Mouse (Mus musculus): ENCODE results near the gene Mas1. TPM values are rescaled to one million over a fixed set of nuclear protein-coding genes. Genes with fewer than 3 reads are reported as not detected.
A peak's percentile ranks its signal among the peaks of the same experiment; 100 is the strongest.

The Mas1 gene
- polyA plus RNA-seq, 1 experiment from 2014 or later, result not detected

DNA sequence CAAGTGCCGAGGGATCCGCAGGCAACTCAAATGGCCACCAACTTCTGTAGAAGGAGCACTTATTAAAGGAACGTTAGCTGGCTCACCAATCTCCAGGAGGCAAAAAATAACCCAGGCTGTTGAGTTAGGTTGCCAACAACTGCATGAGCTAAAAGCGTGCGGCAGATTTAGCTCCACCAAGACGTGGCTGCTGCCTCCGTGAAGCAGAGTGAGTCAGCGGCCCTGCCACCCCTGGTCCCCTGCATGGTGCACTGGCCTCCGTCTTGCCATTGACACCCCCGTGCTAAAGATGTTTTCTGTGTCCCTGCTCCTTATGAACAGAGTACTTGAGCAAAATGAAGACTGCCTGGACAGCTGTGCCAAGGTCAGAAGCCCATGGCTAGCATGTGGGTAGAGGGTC, 1.1 kb downstream of the Mas1 start:
- ATAC-seq, result no peak
- Histone ChIP-seq H3K9ac (no peak overlapping the region), H3K4me1 (no peaks in the 10 kb centered on the region), H3K27me3 (no peaks in the 10 kb centered on the region), H3K9me3 (replicated peaks) (no peaks in the 10 kb centered on the region), H3K36me3 (ENCODE audit: poor library complexity, severe bottlenecking) (no peaks in the 10 kb centered on the region), H3K4me2 (no peak overlapping the region), H3K4me3 (no peak overlapping the region), H3K27ac (no peak overlapping the region)
- 84% methylated on average over 10 of the region's 10 CpGs for WGBS

DNA sequence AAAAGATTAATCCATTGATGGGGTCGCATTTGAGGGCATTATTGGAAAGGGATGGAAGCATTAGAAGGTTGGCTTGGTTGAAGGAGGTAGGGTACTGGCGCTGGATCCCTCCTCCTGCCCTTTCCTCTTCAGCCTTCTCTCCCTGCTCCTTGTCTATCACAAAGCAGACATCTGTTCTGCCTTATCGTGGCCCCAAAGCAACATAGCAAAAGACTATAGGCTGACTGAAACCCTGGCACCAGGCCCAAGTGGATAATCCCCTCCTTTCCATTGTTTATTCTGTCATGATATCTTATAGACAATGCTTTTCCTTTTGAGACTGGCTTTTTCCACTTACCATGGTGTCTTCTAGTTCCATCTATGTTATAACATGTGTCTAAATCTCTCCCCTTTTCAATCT, 2.5 kb downstream of the Mas1 start:
- Histone ChIP-seq H3K4me1 (no peaks in the 10 kb centered on the region), H3K9ac (no peak overlapping the region), H3K4me3 (no peak overlapping the region), H3K27ac (no peak overlapping the region), H3K36me3 (ENCODE audit: poor library complexity, severe bottlenecking) (no peaks in the 10 kb centered on the region), H3K27me3 (no peaks in the 10 kb centered on the region), H3K9me3 (replicated peaks) (no peaks in the 10 kb centered on the region), H3K4me2 (no peak overlapping the region)
- ATAC-seq, result no peak
- WGBS, result 60% methylated on average over 3 of the region's 3 CpGs

DNA sequence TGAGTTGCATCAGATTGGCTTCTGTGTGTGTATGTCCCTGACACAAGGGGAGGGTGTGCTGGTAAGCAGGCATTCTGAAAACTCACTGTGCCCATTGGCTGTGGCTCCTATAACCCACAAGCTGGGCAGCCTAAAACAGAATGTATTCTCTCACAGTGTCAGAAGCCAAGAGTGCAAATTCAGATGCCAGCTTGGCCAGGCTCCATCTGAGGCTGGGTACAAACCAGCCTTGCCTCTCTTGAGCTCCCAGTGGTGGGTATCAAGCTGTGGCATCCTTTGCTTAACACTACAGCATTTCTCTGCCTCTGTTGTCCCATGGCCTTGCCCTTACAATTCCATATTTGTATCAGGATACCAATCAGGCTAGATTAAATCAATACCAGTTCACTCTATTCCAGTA, 3.8 kb downstream of the Mas1 start:
- Histone ChIP-seq H3K4me2 (no peak overlapping the region), H3K36me3 (ENCODE audit: poor library complexity, severe bottlenecking) (no peaks in the 10 kb centered on the region), H3K4me1 (no peaks in the 10 kb centered on the region), H3K4me3 (no peak overlapping the region), H3K27me3 (no peaks in the 10 kb centered on the region), H3K9me3 (replicated peaks) (no peaks in the 10 kb centered on the region), H3K27ac (no peak overlapping the region), H3K9ac (no peak overlapping the region)
- no peak for ATAC-seq

DNA sequence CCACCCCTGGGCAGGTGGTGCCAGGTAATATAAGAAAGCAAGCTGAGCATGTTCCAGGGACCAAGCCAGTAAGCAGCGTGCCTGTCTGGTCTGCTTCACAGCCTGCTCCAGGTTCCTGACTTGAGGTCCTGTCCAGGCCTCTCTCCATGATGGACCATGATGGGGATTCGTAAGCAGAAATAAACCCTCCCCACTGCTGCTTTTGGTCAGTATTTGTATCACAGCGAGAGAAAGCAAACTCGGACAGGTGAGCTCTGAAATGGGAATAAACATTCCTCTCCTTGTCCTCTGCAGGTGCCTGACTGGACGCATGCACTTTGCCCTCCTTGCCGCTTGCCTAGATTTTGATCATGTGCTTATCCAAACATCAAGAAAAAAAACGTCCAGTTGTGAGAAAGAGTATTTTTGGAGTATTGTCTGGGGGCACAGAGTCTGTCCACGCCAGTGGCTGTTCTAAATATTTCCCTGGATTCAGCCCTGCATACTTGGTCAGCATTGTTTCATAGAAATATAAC, 8.9 kb downstream of the Mas1 start:
- Histone ChIP-seq H3K9me3 (replicated peaks) (no peaks in the 10 kb centered on the region), H3K4me2 (no peak overlapping the region), H3K4me3 (no peak overlapping the region), H3K27ac (no peak overlapping the region), H3K27me3 (no peaks in the 10 kb centered on the region), H3K9ac (no peak overlapping the region), H3K4me1 (no peaks in the 10 kb centered on the region), H3K36me3 (ENCODE audit: poor library complexity, severe bottlenecking) (no peaks in the 10 kb centered on the region)
- no peak for ATAC-seq
- WGBS, result 82% methylated on average over 8 of the region's 8 CpGs

DNA sequence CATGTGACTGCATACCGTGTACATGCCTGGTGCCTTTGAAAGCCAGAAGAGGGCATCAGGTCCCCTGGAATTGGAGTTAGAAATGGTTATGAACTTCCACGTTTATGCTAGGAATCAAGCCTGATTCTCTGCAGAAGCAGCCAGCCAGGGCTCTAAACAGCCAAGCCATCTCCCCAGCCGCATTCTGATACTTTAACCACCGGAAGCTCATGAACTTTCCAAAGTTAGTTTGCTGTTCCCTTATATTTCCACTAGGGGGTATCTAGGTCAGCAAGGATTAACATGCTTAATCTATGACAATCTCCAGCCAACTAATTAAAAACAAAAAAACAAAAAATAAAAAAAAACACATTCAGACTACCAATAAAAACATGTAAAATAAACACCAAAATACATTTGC, 9.9 kb downstream of the Mas1 start:
- Histone ChIP-seq H3K4me2 (no peak overlapping the region), H3K4me3 (no peak overlapping the region), H3K4me1 (no peaks in the 10 kb centered on the region), H3K27me3 (no peaks in the 10 kb centered on the region), H3K9me3 (replicated peaks) (no peaks in the 10 kb centered on the region), H3K9ac (no peak overlapping the region), H3K27ac (no peak overlapping the region), H3K36me3 (ENCODE audit: poor library complexity, severe bottlenecking) (no peaks in the 10 kb centered on the region)
- ATAC-seq, result no peak
- WGBS, result 40% methylated on average over 4 of the region's 4 CpGs

DNA sequence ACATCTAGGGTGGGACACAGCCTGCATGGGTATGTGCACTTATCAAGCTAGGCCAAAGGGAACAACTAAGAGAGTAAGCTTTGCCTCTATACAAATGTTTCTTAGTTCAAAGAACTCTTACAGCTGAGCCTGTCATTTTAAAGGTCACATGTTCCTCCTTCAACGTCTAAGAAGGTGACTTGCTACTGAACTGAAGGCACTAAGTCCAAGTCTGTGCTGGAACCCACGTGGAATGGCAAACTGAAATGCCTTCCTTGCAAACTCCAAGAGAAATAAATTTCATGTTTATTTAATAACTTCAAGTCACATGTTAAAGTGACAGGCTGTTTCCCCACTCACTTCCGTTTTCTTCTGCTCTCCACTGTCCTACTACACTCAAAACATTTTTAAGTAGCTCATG, 10.5 kb downstream of the Mas1 start:
- no peak overlapping the region for H3K4me3 ChIP-seq
- WGBS, result 60% methylated on average over 3 of the region's 3 CpGs
- no peaks in the 10 kb centered on the region for H3K4me1 ChIP-seq
- H3K27ac ChIP-seq, result no peak overlapping the region
- no peak overlapping the region for H3K9ac ChIP-seq
- H3K27me3 ChIP-seq, result no peaks in the 10 kb centered on the region
- no peaks in the 10 kb centered on the region for H3K36me3 ChIP-seq (ENCODE audit: poor library complexity, severe bottlenecking)
- no peak overlapping the region for H3K4me2 ChIP-seq
- no peaks in the 10 kb centered on the region for H3K9me3 ChIP-seq (replicated peaks)
- ATAC-seq, result no peak

DNA sequence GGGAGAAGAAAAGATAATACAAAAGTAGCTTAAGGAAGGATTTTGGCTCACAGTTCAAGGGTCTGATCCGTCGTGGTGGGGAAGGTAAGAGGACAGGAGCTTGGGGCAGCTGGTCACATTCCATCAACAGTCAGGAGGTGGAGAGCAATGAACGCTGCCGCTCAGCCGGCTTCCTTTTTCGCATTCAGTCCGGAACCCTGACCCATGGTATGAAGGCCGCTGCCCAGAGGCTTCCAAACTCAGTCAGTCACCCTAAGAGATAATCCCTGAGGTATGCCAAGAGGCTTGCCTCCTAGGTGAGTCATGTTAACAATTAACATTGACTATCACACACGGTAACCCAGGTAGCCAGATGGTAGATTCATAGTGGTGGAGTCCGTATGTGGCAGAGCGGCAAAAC, 13.6 kb downstream of the Mas1 start:
- Histone ChIP-seq H3K27ac (no peak overlapping the region), H3K27me3 (no peaks in the 10 kb centered on the region), H3K9me3 (replicated peaks) (no peaks in the 10 kb centered on the region), H3K9ac (no peak overlapping the region), H3K4me3 (no peak overlapping the region), H3K4me1 (no peaks in the 10 kb centered on the region), H3K4me2 (no peak overlapping the region), H3K36me3 (ENCODE audit: poor library complexity, severe bottlenecking) (no peaks in the 10 kb centered on the region)
- 93% methylated on average over 11 of the region's 11 CpGs for WGBS
- ATAC-seq, result no peak

DNA sequence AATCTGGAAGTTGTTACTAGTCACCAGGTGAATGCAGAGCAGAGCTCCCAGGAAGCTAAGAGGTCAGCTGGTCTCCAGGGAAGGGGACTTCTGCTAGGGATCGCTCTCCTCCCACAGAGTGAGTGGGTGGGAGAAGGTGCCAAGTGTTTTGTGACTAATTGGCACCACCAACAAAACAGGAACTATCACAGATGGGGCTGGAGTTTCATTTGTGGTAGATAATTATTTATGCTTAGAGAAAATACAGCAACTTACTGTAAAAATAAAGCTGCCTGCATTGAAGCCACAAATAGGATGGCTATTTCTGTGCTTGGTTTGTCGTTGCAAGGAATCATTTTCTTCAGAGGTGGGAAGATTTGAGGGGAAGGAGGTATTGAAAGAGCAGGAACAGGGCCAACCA, 14.1 kb downstream of the Mas1 start:
- 74% methylated on average over 2 of the region's 2 CpGs for WGBS
- H3K4me2 ChIP-seq, result no peak overlapping the region
- H3K9ac ChIP-seq, result no peak overlapping the region
- H3K9me3 ChIP-seq (replicated peaks), result no peaks in the 10 kb centered on the region
- no peaks in the 10 kb centered on the region for H3K27me3 ChIP-seq
- ATAC-seq, result no peak
- no peak overlapping the region for H3K27ac ChIP-seq
- H3K36me3 ChIP-seq (ENCODE audit: poor library complexity, severe bottlenecking), result no peaks in the 10 kb centered on the region
- no peak overlapping the region for H3K4me3 ChIP-seq
- H3K4me1 ChIP-seq, result no peaks in the 10 kb centered on the region

DNA sequence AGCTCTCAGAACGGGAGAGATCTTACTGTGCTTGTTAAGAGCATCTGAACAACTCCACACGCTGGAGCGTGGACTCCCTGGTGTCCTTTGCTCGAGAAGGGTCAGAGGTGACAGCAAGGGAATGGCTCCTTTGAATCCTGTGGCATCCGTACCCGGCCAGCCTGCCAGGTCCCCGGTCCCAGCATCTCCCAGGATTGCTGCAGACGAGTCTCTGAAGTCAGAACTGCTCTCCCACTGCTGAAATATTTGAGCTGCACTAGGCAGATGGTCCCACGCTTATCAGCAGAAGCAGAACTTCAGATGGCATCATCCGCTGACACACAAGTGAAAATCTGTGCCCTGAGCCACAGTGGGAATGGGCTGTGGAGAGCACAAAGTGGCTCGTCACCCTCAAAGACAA, 16.3 kb downstream of the Mas1 start:
- Histone ChIP-seq H3K9me3 (replicated peaks) (no peaks in the 10 kb centered on the region), H3K27ac (no peak overlapping the region), H3K9ac (no peak overlapping the region), H3K4me1 (no peaks in the 10 kb centered on the region), H3K27me3 (no peaks in the 10 kb centered on the region), H3K4me3 (no peak overlapping the region), H3K4me2 (no peak overlapping the region), H3K36me3 (ENCODE audit: poor library complexity, severe bottlenecking) (no peaks in the 10 kb centered on the region)
- 72% methylated on average over 11 of the region's 11 CpGs for WGBS
- ATAC-seq, result no peak

DNA sequence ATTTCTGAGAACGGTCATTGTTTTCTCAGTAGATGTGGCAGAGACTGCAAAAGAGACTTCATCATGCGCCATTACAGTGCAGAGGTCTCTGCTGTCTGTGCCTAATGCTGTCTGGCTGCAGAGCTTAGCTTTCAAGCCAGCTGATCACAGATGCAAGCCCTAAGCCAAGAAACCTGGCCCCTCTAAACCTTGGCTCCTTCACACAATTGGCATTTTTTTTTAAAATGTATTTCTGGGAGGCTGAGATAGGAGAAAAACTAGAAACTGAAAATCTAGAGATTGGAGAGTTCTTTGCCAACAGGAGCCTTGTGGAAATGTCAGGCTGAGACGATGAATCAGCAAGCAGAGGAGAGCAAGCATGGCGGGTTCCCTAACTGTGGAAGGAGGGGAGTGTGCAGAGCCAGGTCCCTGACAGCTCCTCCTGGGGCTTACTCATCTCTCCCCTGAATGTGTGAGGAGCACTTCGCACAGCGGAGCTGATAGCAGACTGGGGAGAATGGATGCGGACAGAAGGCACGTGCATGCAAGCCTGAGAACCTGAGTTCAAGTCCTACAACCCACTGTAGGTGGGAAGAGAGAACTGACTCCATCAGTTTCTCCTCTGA, 18.1 kb downstream of the Mas1 start:
- H3K4me1 ChIP-seq, result no peaks in the 10 kb centered on the region
- 86% methylated on average over 8 of the region's 8 CpGs for WGBS
- H3K27ac ChIP-seq, result no peak overlapping the region
- no peak overlapping the region for H3K4me3 ChIP-seq
- H3K36me3 ChIP-seq (ENCODE audit: poor library complexity, severe bottlenecking), result no peaks in the 10 kb centered on the region
- H3K27me3 ChIP-seq, result no peaks in the 10 kb centered on the region
- H3K9me3 ChIP-seq (replicated peaks), result no peaks in the 10 kb centered on the region
- peak; percentile 69; the same call in 1 of the 2 replicates for ATAC-seq
- H3K9ac ChIP-seq, result no peak overlapping the region
- H3K4me2 ChIP-seq, result no peak overlapping the region

DNA sequence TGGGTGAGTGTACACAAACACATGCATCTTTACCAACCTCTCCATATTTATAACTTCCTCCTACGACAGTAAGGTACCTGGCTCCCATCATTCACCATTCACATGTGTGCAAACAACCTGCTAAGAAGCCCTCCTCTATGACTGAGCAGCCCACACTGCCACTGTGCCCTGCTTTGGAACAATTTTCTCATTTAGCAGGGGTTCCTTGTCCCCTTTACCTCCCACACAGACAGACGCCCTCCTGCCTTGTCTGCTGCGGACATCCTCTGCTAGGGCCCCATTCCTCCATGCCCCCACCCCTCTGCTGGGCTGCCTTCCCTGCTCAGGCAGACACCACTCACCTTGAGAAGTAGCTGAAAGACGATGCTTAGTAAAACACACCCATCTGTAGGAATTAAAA, 20.2 kb downstream of the Mas1 start:
- Histone ChIP-seq H3K4me3 (no peak overlapping the region), H3K36me3 (ENCODE audit: poor library complexity, severe bottlenecking) (no peaks in the 10 kb centered on the region), H3K9ac (no peak overlapping the region), H3K9me3 (replicated peaks) (no peaks in the 10 kb centered on the region), H3K27ac (no peak overlapping the region), H3K27me3 (no peaks in the 10 kb centered on the region), H3K4me1 (no peaks in the 10 kb centered on the region), H3K4me2 (no peak overlapping the region)
- ATAC-seq, result no peak
- 65% methylated on average over 4 of the region's 4 CpGs for WGBS

DNA sequence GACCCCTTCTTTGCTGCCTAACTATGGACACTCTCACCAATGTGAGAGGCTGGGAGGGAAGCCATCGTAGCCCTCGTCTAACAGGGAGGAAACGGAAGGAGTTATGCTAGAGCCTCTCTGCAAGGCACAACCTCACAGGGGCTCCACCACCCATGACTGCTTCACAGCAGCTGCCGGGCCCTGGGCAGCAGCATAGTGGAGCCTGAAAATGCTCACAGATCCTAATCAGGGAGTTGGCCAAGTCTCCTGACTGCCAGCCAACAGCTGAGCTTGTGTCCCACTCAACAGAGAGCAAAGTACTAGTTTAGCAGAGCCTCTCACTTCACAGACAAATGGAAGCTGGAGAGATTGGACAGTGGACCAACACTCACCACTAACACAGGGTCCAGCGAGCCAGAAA, 21.5 kb downstream of the Mas1 start:
- H3K4me3 ChIP-seq, result no peak overlapping the region
- H3K9ac ChIP-seq, result no peak overlapping the region
- no peak overlapping the region for H3K27ac ChIP-seq
- no peak for ATAC-seq
- WGBS, result 76% methylated on average over 5 of the region's 5 CpGs
- H3K4me1 ChIP-seq, result no peaks in the 10 kb centered on the region
- H3K27me3 ChIP-seq, result no peaks in the 10 kb centered on the region
- H3K36me3 ChIP-seq (ENCODE audit: poor library complexity, severe bottlenecking), result no peaks in the 10 kb centered on the region
- no peaks in the 10 kb centered on the region for H3K9me3 ChIP-seq (replicated peaks)
- no peak overlapping the region for H3K4me2 ChIP-seq

DNA sequence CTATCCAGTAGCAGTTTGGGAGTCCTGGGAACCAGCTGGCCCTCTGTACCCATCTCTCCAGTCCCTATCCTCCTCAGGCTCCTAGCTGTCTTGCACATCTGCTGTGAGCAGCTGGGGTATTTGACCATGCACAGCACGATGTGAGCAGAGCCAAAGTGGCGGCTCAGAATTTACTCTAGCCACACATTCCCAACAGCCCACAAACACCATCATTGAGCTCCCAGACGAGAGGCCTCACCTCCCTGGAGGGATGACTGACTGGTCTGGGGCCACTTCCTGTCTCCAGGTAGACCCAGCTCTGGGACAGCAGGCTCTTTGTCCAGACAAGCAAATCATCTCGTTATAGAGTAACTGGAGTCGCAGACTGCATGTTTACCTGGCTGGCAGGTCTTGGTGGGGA, 22.1 kb downstream of the Mas1 start:
- Histone ChIP-seq H3K36me3 (ENCODE audit: poor library complexity, severe bottlenecking) (no peaks in the 10 kb centered on the region), H3K9me3 (replicated peaks) (no peaks in the 10 kb centered on the region), H3K4me2 (no peak overlapping the region), H3K4me1 (no peaks in the 10 kb centered on the region), H3K27ac (no peak overlapping the region), H3K27me3 (no peaks in the 10 kb centered on the region), H3K4me3 (no peak overlapping the region), H3K9ac (no peak overlapping the region)
- ATAC-seq, result no peak
- WGBS, result 56% methylated on average over 5 of the region's 5 CpGs
